Mouse (Mus musculus) cortical plate, adult 2 months (tissue): Measurements from ENCODE around the gene Rab31.

Source experiments
- CTCF ChIP-seq: fragments of 200-500 bp; IDR thresholded peaks from 2 replicates; pipeline ENCODE4 v1.5.1; 2011; ENCODE audit warnings: mild to moderate bottlenecking, control low read depth, low read length; ENCODE audit not compliant: insufficient read depth; ENCODE audit errors: extremely low read depth
- POLR2A ChIP-seq: fragments of 200-500 bp; IDR thresholded peaks from 2 replicates; pipeline ENCODE4 v1.6.1; 2011; ENCODE audit warnings: mild to moderate bottlenecking, low read length, control low read depth; ENCODE audit not compliant: insufficient read depth; ENCODE audit errors: extremely low read depth

DNA sequence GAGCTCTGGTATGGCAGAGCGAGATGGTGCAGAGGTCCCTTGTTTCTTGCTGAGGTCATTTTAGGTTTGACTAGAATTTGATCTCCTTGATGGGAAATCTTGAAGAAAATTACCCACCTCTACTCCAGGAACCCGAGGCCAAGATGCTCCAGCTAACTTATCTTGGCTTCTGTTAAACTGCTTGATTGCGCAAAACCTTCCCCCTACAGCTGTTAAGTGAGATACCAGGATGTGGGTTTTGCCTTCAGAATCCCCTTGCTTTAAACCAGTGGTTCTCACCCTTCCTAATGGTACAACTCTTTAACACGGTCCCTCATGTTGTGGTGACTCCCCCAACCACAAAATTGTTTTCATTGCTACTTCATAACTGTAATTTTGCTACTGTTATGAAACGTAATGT lies 60.8 kb downstream of the Rab31 start:
- TF ChIP-seq CTCF = no peak
- TF ChIP-seq POLR2A = no peak
